8 mouse cellular contexts compared by ENCODE assay signal in genomic region chr1:51644399-51644798, GRCm38 (mm10).
A peak's percentile ranks its signal among the peaks of the same experiment; 100 is the strongest.
DNase-seq lines count a peak whose midpoint lies in the region; ATAC-seq and TF ChIP-seq lines count a peak whose summit lies in the region.

No protein-coding gene starts in this region.

- TF ChIP-seq CTCF in hindbrain, postnatal 0 days (IDR thresholded peaks at IDR 0.05; ENCODE audit: low read depth) = peak; percentile 90
- TF ChIP-seq CTCF in midbrain, postnatal 0 days (IDR thresholded peaks at IDR 0.05) = peak; percentile 92

- 25% methylated on average over 2 of the region's 2 CpGs for WGBS in heart, embryonic 12.5 days
- WGBS in forebrain, embryonic 11.5 days = 24% methylated on average over 2 of the region's 2 CpGs
- WGBS in hindbrain, postnatal 0 days = 32% methylated on average over 2 of the region's 2 CpGs
- WGBS in midbrain, postnatal 0 days = 17% methylated on average over 2 of the region's 2 CpGs

- peak; percentile 65 to 90 for DNase-seq in heart, adult 18-20 months
- DNase-seq in brain, adult 2 months (ENCODE audit: low read depth, low spot score) = peak; percentile 83
- peak; percentile 83 for DNase-seq in forebrain, embryonic 11.5 days (ENCODE audit: low spot score)
- DNase-seq in hindbrain, postnatal 0 days (ENCODE audit: low spot score) = peak; percentile 80
- DNase-seq in left cerebral cortex, postnatal 25 days (ENCODE audit: low spot score in 2 of 2) = peak; percentile 81 to 83
- DNase-seq in midbrain, postnatal 0 days (ENCODE audit: low spot score) = peak; percentile 74
- DNase-seq in spleen, postnatal 36 days (ENCODE audit: low spot score in 2 of 2) = peak; percentile 35 to 47

- no peaks in the 10 kb centered on the region for H3K27me3 ChIP-seq in heart, embryonic 12.5 days (replicated peaks)
- H3K27me3 ChIP-seq in forebrain, embryonic 11.5 days (ENCODE audit: control insufficient read depth, insufficient read depth, low read length) = no peaks in the 10 kb centered on the region
- no peaks in the 10 kb centered on the region for H3K27me3 ChIP-seq in hindbrain, postnatal 0 days (ENCODE audit: insufficient read depth, low read length)
- H3K27me3 ChIP-seq in midbrain, postnatal 0 days (ENCODE audit: insufficient read depth, low read length) = no peaks in the 10 kb centered on the region

- H3K27ac ChIP-seq in heart, embryonic 12.5 days (ENCODE audit: poor library complexity, severe bottlenecking) = no peak overlapping the region
- no peak overlapping the region for H3K27ac ChIP-seq in forebrain, embryonic 11.5 days (ENCODE audit: low read depth, low read length)
- no peak overlapping the region for H3K27ac ChIP-seq in hindbrain, postnatal 0 days
- no peak overlapping the region for H3K27ac ChIP-seq in midbrain, postnatal 0 days (ENCODE audit: low read depth, low read length)

- no peak for ATAC-seq in heart, embryonic 12.5 days (ENCODE audit: insufficient number of reproducible peaks, low FRiP score)
- ATAC-seq in forebrain, embryonic 11.5 days (replicated peaks; ENCODE audit: low FRiP score) = peak; percentile 45; the same call in 1 of the 2 replicates
- ATAC-seq in hindbrain, postnatal 0 days = 0 out of 2 replicates have a peak, but pooled peaks have one; percentile 38
- no peak for ATAC-seq in midbrain, postnatal 0 days (ENCODE audit: low FRiP score)

- no peaks in the 10 kb centered on the region for H3K9me3 ChIP-seq in heart, embryonic 12.5 days (replicated peaks)
- no peaks in the 10 kb centered on the region for H3K9me3 ChIP-seq in forebrain, embryonic 11.5 days (ENCODE audit: control insufficient read depth, low read length)
- no peaks in the 10 kb centered on the region for H3K9me3 ChIP-seq in hindbrain, postnatal 0 days (ENCODE audit: low read length)
- no peaks in the 10 kb centered on the region for H3K9me3 ChIP-seq in midbrain, postnatal 0 days (ENCODE audit: low read length)

- no peak overlapping the region for H3K9ac ChIP-seq in heart, embryonic 12.5 days
- H3K9ac ChIP-seq in forebrain, embryonic 11.5 days (ENCODE audit: low read length) = no peak overlapping the region
- no peak overlapping the region for H3K9ac ChIP-seq in hindbrain, postnatal 0 days (replicated peaks; ENCODE audit: low read length)
- H3K9ac ChIP-seq in midbrain, postnatal 0 days (replicated peaks; ENCODE audit: low read length, poor library complexity, severe bottlenecking) = no peak overlapping the region

- H3K4me1 ChIP-seq in heart, embryonic 12.5 days (replicated peaks) = peaks cover 12% of the 10 kb centered on the region
- 0 out of 2 replicates have a peak, but pooled peaks cover under 1% of the 10 kb centered on the region for H3K4me1 ChIP-seq in forebrain, embryonic 11.5 days (replicated peaks; ENCODE audit: control insufficient read depth, insufficient read depth, low read length)
- no peaks in the 10 kb centered on the region for H3K4me1 ChIP-seq in hindbrain, postnatal 0 days (ENCODE audit: insufficient read depth, low read length)
- H3K4me1 ChIP-seq in midbrain, postnatal 0 days (ENCODE audit: insufficient read depth, low read length) = no peaks in the 10 kb centered on the region

- H3K4me2 ChIP-seq in heart, embryonic 12.5 days = no peak overlapping the region
- H3K4me2 ChIP-seq in forebrain, embryonic 11.5 days (ENCODE audit: low read depth, low read length, severe bottlenecking) = no peak overlapping the region
- H3K4me2 ChIP-seq in hindbrain, postnatal 0 days (ENCODE audit: low read depth, low read length) = no peak overlapping the region
- no peak overlapping the region for H3K4me2 ChIP-seq in midbrain, postnatal 0 days (ENCODE audit: low read depth, low read length, poor library complexity, severe bottlenecking)

- H3K4me3 ChIP-seq in heart, embryonic 12.5 days = no peak overlapping the region
- no peak overlapping the region for H3K4me3 ChIP-seq in forebrain, embryonic 11.5 days (ENCODE audit: low read depth, low read length)
- no peak overlapping the region for H3K4me3 ChIP-seq in hindbrain, postnatal 0 days (ENCODE audit: low read length)
- H3K4me3 ChIP-seq in midbrain, postnatal 0 days (ENCODE audit: low read depth, low read length) = no peak overlapping the region

- no peaks in the 10 kb centered on the region for H3K36me3 ChIP-seq in heart, embryonic 12.5 days
- H3K36me3 ChIP-seq in forebrain, embryonic 11.5 days (ENCODE audit: control insufficient read depth, insufficient read depth, low read length) = no peaks in the 10 kb centered on the region
- no peaks in the 10 kb centered on the region for H3K36me3 ChIP-seq in hindbrain, postnatal 0 days (ENCODE audit: insufficient read depth, low read length)
- no peaks in the 10 kb centered on the region for H3K36me3 ChIP-seq in midbrain, postnatal 0 days (ENCODE audit: insufficient read depth, low read length)

- intact Hi-C loops in left cerebral cortex, postnatal 25 days (cut with DNase I) = loop anchor here (1.0 to 5.0 kb wide), 2 partner anchors 354 to 453 kb away; no protein-coding TSS in a partner anchor

Comparison
In these comparisons a context has a peak if more than half of its experiments do, and no peak if none do; other contexts are left out.
1. ATAC-seq: peak in forebrain, embryonic 11.5 days (single experiment) and hindbrain, postnatal 0 days (single experiment); none in heart, embryonic 12.5 days (single experiment) and midbrain, postnatal 0 days (single experiment).
2. Peak in every context shown above with its lines, with median percentiles within 50 percentile points of each other: DNase-seq.